Mouse (Mus musculus): ENCODE results near the gene Eif1ad.

DNA sequence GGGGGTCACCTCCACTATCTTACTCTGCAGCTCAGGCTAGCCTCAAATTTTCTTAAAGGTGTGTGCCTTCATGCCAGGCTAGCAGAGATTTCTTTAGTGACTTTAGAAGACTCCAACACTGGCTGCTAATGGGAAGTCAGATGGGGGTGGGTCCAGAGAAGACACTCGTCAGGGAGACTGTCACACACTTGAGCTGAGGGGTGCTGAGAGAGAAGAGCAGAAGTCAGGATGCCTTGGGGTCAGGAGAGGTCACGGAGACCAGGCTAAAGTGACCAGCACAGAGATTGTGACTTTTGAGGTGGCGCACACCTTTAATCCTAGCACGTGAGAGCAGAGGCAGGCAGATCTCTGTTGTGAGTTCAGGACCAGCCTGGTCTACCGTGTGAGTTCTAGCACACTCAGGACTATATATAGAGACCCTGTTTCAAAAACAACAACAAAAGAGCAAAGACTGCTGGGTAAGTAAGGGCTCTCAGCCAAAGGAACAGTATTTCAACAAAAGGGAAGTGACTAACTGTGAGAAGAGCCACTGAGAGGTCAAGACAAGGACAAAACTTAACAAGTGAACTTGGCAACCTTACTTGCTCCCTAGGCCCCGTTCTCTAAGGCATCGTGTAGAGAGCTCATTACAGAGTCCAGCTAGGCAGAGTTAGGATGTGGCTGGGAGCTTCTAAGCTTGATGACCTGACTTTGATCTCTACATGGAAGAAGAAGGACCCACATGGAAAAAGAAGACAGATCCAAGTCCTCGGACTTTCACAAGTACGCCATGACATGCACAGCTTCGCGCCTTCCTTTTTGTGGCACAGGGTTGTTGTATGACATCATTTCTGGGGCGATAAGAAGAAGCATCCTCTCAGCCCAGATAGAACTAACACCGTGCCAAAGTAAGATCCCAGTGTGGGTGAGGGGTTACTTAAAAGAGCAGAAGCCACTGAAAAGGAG, 41.8 kb downstream of the Eif1ad start:
- TF ChIP-seq CTCF (IDR thresholded peaks at IDR 0.05; ENCODE audit: extremely low read depth, insufficient read depth, low read length) (no peak), POLR2A (IDR thresholded peaks at IDR 0.05; ENCODE audit: extremely low read depth, insufficient read depth, low read length) (no peak)
